Mouse (Mus musculus) CD4-positive, CD25-positive, alpha-beta regulatory T cell, adult 2 months (primary cell): ENCODE data around the gene 2310061I04Rik.
A peak's percentile ranks its signal among the peaks of the same experiment; 100 is the strongest.
"Not testable (repeated sequence)": the region's sequence is repeated elsewhere in the genome, so short reads cannot be mapped to it uniquely, and the experiment has no call there.

ENCODE experiments used
- DNase-seq: peaks from one replicate; pipeline ENCODE4 v3.0.0-alpha.2; 2012; ENCODE audit warnings: low read depth, low spot score

The 2310061I04Rik gene

DNA sequence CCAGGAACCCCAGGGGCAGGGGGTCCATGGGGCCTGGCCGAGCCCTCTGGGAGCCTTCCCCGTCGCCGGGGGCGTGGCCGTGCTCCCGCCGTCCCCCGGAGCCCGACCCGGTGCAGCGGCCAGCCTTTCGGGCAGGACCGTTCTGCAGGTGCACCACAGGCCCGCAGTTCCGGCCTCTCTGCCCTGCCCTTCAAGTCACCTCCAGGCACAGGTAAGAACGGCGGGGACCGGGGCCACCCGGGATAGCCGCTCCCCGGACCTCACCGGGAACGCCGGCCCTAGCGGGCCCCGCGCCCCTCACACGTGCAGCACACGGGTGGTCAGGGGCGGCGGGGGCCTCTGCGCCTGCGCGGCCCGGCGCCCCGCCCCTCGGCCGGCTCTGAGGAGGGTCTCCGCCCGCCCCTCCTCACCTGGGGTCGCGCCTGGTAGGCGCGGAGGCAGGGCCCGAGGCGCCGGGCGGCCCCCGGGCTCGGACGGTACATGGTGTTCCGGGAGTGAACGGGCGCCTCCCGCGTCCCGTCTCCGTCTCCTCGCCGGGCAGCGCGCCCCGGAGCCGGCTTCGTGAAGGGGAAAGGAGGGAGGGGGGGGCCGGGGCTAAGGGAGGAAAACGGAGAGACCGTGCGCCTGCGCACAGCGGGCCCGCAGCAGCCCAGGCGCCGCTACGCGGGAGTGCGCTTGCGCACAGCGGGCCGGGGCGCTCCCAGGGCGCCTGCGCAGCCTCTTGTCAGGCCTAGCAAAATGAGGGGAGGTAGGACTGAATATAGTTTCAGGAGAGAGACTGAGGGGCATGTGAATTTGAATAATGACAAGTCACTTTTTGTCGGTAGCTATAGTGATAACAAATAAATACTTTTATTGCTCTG lies at the start of gene 2310061I04Rik:
Gene 2310061I04Rik (minus strand): TSS at position 651 of the 863 bp plus-strand sequence.
- DNase-seq = peak; percentile 97

DNA sequence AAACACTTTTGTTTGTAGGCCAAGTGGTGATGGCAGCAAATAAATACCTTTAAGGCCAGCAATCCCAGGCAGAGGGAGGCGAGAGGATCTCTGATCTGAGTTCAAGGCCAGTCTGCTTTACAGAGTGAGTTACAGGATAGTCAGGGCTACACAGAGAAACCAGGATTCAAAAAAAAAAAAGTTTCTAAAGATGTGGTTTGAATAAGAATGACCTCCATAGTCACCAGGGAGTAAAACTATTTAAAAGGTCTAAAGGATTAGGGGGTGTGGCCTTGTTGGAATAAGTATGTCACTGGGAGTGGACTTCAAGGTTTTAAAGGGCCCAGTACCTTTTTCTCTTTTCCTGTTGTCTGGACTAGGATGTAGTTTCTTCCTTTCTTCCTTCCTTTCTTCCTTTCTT lies 42.7 kb upstream of the 2310061I04Rik start:
- DNase-seq = no peak

DNA sequence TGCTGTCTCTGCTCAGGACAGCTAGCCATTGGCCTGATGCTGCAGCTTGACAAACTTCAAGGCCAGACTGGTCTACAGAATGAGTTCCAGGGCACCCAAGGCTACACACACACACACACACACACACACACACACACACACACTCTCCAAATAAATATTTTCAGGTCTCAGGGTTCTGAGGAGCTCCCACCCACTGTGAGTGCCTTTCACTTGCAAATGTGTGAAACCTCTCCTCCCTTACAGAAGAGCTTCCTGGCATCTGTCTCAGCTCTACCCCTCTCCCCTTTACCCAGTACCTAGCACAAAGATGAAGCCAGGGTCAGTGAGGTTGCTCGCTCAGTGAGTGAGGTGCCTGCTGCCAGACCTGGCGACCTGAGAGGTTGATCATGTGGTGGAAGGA lies 41.9 kb upstream of the 2310061I04Rik start:
- DNase-seq = no peak

DNA sequence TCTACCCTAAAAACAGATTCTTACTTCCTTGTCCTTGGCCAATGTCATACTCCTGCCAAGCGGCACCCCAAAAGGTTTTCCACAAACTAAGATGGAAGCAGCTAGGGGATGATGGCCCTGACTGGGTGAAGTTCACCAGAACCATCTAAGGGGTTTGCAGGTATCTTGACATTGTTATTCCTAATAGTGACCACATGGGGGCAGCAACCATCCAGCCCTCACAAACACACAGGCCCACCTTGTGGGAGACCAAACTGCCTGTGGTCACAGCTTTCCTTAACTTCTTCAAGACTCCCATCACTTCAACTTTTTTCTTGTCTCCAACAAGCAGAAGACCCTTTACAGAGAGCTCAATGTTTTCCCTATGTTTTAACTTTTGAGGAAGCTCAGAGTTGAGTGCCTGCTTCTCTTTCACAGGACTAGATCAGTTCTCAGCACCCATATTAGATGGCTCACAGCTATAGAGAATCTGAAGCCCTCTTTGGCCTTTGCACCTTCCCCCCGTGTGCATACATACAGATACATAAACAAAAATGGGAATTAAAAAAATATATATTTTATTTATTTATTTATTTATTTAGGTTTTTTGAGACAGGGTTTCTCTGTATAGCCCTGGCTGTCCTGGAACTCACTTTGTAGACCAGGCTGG lies 40.6 kb upstream of the 2310061I04Rik start:
- DNase-seq = peak; percentile 90

DNA sequence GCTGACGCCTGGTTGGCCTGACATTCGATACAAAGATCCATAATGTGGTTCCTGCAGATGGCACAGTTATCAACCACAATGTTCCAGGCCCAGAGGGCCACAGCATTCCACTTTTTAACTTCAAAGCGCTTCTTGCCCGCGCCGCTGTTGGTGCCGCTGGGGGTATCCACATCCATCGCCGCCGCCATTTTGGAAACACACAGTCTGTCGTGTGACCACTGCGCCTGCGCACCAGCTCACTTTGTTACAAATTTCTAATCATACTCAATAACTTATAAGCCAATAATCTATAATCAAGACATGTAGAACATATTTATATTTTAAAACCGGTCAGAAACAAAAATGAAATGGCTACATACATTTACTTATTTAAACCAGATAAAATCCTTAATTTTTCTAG lies 38.5 kb upstream of the 2310061I04Rik start:
- not testable (repeated sequence) for DNase-seq

DNA sequence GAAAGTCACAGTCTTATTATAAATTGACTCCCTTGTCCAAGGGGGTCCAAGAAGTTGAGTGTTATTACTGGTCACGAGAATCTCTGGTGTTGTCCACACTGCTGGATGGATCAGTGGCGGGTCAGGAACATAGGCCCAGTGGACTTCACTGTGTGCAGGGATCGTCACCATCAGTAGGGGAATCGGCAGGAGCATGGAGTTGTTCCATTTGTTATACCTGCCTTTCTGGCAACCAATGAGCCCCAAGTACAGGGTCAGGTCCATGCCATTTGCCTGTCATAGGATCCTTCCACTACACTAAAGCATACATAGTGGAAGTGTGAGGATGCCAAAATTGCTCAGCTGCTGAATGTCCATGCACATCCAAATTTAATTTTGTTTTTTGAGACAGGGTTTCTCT lies 35.4 kb upstream of the 2310061I04Rik start:
- no peak for DNase-seq

DNA sequence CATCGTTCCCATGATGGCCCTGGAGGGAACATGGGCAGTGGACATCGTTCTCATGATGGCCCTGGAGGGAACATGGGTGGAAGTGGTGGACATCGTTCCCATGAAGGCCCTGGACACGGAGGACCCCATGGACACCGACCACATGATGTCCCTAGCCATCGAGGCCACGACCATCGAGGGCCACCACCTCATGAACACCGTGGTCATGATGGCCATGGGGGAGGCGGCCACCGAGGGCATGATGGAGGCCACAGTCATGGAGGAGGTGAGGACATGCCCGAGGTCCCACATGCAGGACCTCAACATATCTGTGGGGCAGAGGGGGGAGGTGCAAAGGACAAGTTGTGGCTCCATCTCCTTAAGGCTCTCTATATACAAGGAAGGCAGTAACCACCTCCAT lies 33.4 kb upstream of the 2310061I04Rik start:
- no peak for DNase-seq

DNA sequence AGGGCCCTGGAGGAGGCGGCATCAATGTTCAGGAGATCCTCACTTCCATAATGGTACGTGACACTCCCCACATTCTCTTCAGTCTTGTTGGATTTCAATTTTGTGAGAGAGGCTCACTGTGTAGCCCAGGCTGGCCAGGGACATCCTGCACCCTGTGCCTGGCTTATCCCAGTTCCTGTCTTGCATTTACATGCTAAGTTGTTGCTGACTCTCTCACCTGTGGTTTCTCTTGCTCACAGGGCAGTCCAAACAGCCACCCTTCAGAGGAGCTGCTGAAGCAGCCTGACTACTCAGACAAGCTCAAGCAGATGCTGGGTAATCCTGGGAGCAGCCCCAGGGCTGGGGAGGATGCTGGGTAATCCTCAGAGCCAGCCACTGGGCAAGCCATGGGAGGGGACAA lies 32.3 kb upstream of the 2310061I04Rik start:
- no peak for DNase-seq

DNA sequence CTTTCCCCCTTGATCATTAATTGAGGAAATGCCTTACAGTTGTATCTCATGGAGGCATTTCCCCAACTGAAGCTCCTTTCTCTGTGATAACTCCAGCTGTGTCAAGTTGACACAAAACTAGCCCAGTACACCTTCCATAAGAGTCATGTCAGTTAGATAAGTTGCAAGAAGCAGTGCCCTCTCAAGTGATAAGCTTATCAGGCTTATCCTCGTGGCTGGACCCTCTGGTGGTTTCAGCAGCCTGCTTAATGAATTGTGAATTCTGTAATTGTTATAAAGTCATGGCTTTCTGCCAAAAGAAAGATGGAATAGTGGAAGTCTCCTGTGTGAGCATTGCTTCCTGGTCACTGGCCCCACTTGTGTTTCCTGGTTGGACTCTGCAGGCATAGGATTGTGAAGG lies 30.2 kb upstream of the 2310061I04Rik start:
- DNase-seq = no peak

DNA sequence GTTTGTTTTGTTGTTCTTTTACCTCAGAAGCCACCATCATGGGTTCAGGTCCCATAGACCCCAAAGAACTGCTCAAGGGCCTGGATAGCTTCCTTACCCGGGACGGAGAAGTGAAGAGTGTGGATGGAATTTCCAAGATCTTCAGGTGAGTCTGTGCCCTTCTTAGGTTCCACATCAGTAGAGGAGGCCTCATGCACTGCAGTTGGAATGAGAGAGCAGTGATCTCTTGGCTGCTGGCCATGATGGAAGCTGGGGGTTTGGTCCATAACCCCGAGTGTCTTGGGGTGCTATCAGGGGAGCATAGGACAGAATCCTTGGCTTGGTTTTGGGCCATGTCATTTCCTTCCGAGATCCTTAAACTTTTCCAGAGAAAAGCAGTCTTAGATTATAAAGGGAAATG lies 26.1 kb upstream of the 2310061I04Rik start:
- DNase-seq = no peak

DNA sequence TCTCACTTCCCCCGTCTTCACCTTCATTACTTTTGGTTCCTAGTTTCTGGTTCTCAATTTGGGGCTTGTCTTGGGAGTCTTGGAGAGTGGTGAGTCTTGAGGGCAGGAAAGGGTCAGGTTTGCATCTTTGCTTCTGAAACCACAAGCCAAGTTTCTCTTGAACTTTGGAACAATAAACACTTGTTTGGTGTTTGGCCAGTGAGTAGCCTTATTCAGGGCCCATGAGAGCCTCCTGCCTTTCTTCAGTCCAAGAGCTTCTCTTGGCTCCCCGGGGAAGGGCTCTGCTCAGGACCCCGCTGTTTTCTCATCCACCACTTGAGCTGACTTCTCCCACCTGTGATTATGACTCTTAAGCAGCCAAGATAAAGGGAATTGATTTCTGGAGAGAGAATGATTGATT lies 25.3 kb upstream of the 2310061I04Rik start:
- DNase-seq = no peak

DNA sequence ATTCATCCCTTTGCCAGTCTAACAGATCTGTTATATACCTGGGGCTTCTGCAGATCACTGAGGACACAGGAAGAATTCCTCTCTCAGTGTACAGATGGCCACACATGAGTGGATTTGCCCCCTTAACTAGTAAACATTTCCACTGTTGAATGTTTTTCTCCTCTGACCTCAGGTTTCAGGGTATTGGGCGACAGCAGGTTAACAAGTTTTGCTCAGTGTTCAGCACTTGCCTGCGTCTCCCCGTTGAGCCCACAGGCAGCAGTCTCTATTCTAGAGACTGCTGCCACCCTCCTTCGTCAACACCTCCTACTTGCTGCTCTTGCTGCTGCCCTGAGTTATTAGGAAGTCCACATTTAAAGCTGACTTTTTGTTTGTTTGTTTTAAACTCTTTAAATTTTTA lies 24.5 kb upstream of the 2310061I04Rik start:
- DNase-seq = no peak

DNA sequence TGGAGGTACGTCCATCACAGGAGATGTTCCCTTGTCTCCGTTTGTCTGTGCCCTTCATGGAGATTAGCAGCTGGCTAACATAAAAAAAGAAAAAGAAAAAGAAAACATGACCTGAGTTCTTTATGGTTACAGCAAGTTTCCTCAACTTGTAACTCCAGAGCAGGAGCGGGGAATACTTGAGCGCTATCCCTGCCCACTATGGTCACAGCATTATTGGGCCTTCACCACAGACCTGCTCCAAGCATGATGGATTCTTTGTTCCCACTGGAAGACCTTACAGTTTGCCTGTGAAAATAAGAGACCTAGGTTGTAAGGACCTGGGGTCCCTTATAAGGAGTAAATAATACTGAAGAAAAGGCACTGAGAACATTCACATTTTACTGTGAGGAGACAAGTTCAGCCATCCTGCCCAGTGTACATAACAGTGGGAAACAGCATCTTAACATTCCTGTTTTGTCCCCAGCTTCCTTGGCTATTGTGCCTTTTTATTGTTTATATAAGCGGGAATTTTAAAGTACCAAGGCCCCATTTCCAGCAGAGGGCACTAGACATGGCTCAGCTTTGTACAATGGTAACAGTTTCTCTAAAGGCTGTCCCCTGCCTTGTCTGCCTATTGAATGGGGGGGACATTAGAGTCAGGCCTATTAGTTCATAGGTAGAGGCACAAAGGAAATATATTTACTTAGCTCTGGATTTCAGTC lies 23.8 kb upstream of the 2310061I04Rik start:
- DNase-seq = peak; percentile 57

DNA sequence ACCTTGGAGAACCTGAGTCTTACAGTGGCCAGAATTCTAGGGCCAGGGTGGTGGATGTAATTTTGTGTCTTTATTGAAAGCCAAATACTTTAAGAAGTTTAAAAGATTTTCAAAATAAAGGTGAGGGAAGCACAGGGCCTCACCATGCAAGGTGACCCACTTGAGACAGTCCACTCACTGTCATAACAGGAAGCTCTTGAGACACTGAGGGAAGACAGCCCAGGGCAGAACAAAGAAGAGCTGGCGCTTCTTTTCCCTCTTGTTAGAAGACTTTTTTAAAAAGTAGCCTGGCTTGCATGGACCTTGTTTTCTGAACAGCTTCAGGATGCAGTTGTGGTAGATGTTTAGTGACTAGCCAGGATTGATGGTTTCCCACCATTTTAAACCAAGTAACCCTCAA lies 23.2 kb upstream of the 2310061I04Rik start:
- DNase-seq = no peak

DNA sequence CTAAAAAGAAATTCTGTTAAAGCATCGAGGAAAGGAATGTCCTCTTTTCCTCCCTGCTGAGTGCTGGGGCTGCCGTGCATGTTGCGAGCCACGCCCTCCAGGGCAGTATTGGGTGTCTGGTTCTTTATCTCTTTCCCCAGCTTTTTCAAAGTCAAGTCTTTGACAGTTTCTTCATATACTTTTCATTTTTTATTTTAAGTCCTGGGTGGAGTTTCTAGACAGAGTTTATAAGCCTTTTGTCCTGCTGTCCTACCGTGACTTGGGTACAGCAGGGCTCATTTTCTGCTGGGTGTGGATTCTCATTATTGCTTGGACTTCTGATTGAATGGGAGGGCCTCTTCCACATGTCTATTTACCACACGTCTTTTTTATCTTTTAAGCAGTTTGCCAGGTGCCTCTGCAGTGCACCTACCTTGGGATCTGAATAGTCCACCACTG lies 22.7 kb upstream of the 2310061I04Rik start:
- DNase-seq = no peak

DNA sequence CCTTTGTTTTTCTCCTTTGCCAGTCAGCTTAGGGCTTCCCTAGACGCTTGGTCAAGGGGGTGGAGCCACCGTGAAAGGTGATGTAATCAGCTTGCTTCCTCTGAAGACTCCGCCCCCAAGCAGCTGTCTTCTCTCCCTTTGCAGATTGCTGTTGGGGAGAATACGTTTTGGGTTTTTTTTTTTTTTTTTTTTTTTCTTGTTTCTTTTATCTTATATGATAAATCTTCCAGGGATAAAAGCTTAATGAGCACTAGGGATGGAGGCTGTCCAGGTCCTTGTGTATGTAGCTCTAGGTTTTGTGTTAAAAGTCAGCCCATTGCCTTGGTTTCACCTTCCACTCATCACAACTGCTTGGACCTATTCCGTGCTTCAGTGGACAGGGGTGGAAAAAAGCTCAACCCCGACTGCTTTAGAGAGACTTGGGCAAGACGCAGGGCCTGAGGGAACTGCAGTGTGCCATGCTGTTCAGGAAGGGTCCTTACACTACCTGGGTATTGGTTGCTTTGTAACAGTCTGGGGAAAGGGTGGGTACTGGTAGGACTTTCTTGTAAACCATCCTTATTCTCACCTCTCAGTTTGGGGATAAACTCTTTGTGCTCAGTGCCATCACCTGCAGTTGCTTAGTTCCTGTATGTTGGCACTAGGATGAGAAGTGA lies 22.0 kb upstream of the 2310061I04Rik start:
- DNase-seq = peak; percentile 97

DNA sequence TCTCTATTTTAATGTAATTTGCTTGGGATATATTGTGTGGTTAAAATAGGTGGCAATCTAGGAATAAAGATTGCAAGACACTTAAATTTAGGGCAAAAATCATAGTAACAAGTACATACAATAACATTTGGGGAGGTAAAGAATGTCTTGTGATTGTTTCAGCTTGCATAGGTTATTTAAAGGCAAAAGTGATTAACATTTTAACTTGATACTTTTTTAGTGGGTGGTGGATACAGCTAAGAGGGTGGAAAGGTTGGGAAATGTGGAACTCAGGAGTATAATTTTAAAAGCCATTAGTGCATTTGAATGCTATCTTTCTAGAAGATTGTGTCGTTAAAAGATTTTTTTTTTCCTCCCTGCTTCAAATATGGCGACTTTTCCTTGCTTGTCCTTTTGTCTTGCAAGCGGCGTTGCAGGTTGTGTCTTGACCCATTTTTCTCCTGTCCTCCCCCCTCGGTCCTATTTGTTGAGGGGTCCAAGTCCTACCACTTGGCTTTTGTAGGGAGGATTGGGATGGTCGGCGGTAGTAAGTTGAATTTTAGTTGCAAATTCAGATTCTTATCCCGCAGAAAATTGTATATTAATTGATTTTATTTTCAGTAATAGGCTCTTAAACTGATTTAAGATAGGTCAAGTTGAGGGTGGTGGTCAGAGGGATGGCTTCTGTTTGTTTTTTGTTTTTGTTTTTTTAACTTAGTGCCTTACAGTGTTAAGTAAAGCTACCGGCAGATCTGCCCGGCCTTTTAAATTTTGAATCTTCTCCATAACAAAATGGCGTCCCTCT lies 21.2 kb upstream of the 2310061I04Rik start:
- DNase-seq = peak; percentile 68

DNA sequence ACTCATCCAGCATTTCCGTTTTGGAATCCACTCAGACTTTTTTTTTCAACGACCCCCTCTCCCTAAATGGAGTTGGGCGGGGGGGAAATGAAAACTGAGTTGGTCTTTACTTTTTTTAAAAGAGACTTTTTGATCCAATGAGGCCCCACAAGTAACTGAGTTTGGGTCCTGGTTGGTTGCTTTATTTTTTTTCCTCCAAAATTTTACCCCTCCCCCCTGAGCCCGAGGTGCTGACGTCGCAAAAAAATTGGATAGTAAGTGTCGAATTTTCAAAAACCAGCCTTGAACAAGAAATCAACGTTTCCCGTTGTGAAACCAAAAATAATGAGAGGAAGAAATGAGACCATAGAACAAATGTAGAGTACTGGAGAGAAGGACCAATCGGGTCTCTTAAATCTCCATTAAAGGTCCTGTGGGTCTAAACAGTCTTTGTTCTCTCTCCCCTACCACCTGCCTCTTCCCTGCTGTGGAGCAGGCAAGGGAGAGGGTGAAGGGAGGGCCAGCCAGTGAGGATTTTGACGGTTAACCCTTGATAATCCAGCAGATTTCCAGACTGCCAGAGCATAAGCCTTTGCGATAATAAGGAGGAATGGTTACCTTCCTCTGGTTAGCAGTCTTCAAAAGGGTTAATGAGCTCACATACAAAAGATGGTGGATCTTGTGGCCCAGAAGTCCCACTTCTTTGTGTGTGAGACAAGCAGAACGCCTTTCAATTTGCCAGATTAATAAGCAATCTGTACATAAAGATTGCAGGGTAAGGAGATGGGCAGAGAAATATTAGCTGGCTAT lies 20.4 kb upstream of the 2310061I04Rik start:
- DNase-seq = peak; percentile 68

DNA sequence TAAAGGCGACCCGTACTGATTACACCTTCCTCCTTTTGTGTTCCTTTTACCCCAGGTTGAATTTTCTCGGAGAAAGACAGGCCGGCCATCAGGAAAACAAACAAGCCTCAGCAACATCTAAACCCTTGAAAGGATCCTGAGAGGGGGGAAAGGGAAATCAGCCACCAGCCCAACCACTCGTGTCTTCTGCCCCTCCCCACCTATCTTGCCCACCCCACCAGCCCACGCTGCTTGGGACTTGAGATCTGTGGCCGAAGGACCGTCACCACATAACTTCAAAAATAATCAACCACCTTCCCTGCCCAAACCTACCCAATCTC lies 19.9 kb upstream of the 2310061I04Rik start:
- DNase-seq = no peak
